Mouse (Mus musculus) neural tube, embryonic 13.5 days (tissue): ENCODE measurements around the gene Zfp454. TPM values are rescaled to one million over a fixed set of nuclear protein-coding genes. Genes with fewer than 3 reads are reported as not detected.
A peak's percentile ranks its signal among the peaks of the same experiment; 100 is the strongest.

Experiments used
- ATAC-seq: fragments of 200-750 bp; cut with Nextera tagmentation; 2 replicates; pipeline ENCODE4 v1.8.0; 2017; ENCODE audit warnings: low read depth, mild to moderate bottlenecking, moderate TSS enrichment, moderate library complexity
- H3K27ac ChIP-seq: fragments of 300-500 bp; sonication (generic); replicated peaks from 2 replicates; pipeline ENCODE4 v1.5.1; 2015; ENCODE audit warnings: moderate library complexity, mild to moderate bottlenecking, inconsistent platforms
- H3K27me3 ChIP-seq: fragments of 300-500 bp; sonication (generic); 2 replicates; pipeline ENCODE4 v1.6.1; 2015; ENCODE audit warnings: mild to moderate bottlenecking, inconsistent platforms
- H3K36me3 ChIP-seq: fragments of 300-500 bp; sonication (generic); 2 replicates; pipeline ENCODE4 v1.6.1; 2015; ENCODE audit warnings: mild to moderate bottlenecking, inconsistent platforms
- H3K4me1 ChIP-seq: fragments of 300-500 bp; sonication (generic); replicated peaks from 2 replicates; pipeline ENCODE4 v1.6.1; 2015; ENCODE audit warnings: inconsistent platforms
- H3K4me2 ChIP-seq: fragments of 300-500 bp; sonication (generic); 2 replicates; pipeline ENCODE4 v1.6.1; 2015; ENCODE audit warnings: inconsistent platforms, mild to moderate bottlenecking, moderate library complexity
- H3K4me3 ChIP-seq: fragments of 300-500 bp; sonication (generic); 2 replicates; pipeline ENCODE4 v1.5.1; 2015; ENCODE audit warnings: mild to moderate bottlenecking, inconsistent platforms
- H3K9ac ChIP-seq: fragments of 300-500 bp; sonication (generic); 2 replicates; pipeline ENCODE4 v1.6.1; 2015; ENCODE audit warnings: moderate library complexity, mild to moderate bottlenecking, inconsistent platforms
- H3K9me3 ChIP-seq: fragments of 300-500 bp; sonication (generic); 2 replicates; pipeline ENCODE4 v1.6.1; 2016; ENCODE audit warnings: inconsistent platforms
- WGBS: fragments of 180-500 bp; shearing (Covaris S2); methylation state at CpG from one replicate; pipeline ENCODE4 v1.1.7; 2015; 5-methylcytosine and 5-hydroxymethylcytosine counted together
- polyA plus RNA-seq: library from polyadenylated mRNA; unstranded; fragments of >200 nt; fragmentation: Nextera tagmentation; extraction: Ambion mirVana; gene quantifications from 2 replicates; pipeline ENCODE4 v1.2.1, GENCODE M21; 2015

Gene Zfp454
- polyA plus RNA-seq, 1 experiment from 2014 or later: 11.7 TPM

- peak; percentile 98 for ATAC-seq
- 2% methylated on average over 45 of the region's 45 CpGs for WGBS
These were observed 60.2 kb downstream of the Zfp454 start, which contains the start of gene Zfp354c for GRCm38 (mm10) chr11:50827010-50827953. TSS of gene Zfp354c (minus strand) at chr11:50827724.

GRCm38 (mm10) chr11:50826214-50826613 is 61.2 kb downstream of the Zfp454 start:
- Histone ChIP-seq H3K4me3 (peak overlapping the region; percentile 74), H3K9me3 (no peaks in the 10 kb centered on the region), H3K4me1 (peaks cover 12% of the 10 kb centered on the region), H3K36me3 (peaks cover 44% of the 10 kb centered on the region), H3K9ac (peak overlapping the region; percentile 92), H3K27me3 (no peaks in the 10 kb centered on the region), H3K27ac (no peak overlapping the region), H3K4me2 (peak overlapping the region; percentile 67)
- ATAC-seq: no peak
- 64% methylated on average over 2 of the region's 2 CpGs for WGBS

More at GRCm38 (mm10) chr11:50827010-50827953, 60.2 kb downstream of the Zfp454 start, which contains the start of gene Zfp354c:
- H3K27me3 ChIP-seq: no peaks in the 10 kb centered on the region
- H3K9me3 ChIP-seq: 0 out of 2 replicates have a peak, but pooled peaks cover 2% of the 10 kb centered on the region
- H3K4me1 ChIP-seq: peaks cover 12% of the 10 kb centered on the region
- H3K4me3 ChIP-seq: peak within 1 kb of the TSS; percentile 74
- peak within 1 kb of the TSS; percentile 75; the same call in 1 of the 2 replicates for H3K27ac ChIP-seq
- peaks cover 35% of the 10 kb centered on the region for H3K36me3 ChIP-seq
- H3K4me2 ChIP-seq: peak within 1 kb of the TSS; percentile 67
- H3K9ac ChIP-seq: peak within 1 kb of the TSS; percentile 92

Other genes with a start within 250 kb of the Zfp454 start
- 53.0 and 55.6 TPM in 2 replicates for gene Zfp354c, start 59.9 kb downstream of the Zfp454 start, polyA plus RNA-seq
- gene Zfp879, start 46.1 kb downstream of the Zfp454 start, polyA plus RNA-seq: 0.99 and 1.5 TPM in 2 replicates
- not detected in 2 replicates for gene Grm6, start 37.0 kb downstream of the Zfp454 start, polyA plus RNA-seq
- 38.6 and 43.2 TPM in 2 replicates for gene Zfp2, start 28.5 kb upstream of the Zfp454 start, polyA plus RNA-seq
- 3.2 and 4.1 TPM in 2 replicates for gene Zfp354b, start 44.0 kb upstream of the Zfp454 start, polyA plus RNA-seq
- gene 4933414I15Rik, start 56.1 kb upstream of the Zfp454 start, polyA plus RNA-seq: not detected in 2 replicates
- not detected in 2 replicates for gene Prop1, start 66.1 kb upstream of the Zfp454 start, polyA plus RNA-seq
- not detected in 2 replicates for gene Olfr1378, start 78.9 kb upstream of the Zfp454 start, polyA plus RNA-seq
- gene Olfr1377, start 94.3 kb upstream of the Zfp454 start, polyA plus RNA-seq: not detected in 2 replicates
- gene Olfr51, start 115.9 kb upstream of the Zfp454 start, polyA plus RNA-seq: not detected in 2 replicates
- gene Olfr54, start 126.6 kb upstream of the Zfp454 start, polyA plus RNA-seq: not detected in 2 replicates
- gene Olfr1375, start 160.5 kb upstream of the Zfp454 start, polyA plus RNA-seq: not detected in 2 replicates
- 10.8 and 11.2 TPM in 2 replicates for gene Zfp354a, start 171.6 kb upstream of the Zfp454 start, polyA plus RNA-seq